Comparison of ENCODE assay signal across 21 mouse cellular contexts in genomic region chr17:77963358-77963757, GRCm38 (mm10).
"Had no signal": no experiment of that assay in that cellular context is flagged by ENCODE, and none has a peak within 500 bp of the region (broad histone marks: within the 10 kb centered on the region; RNA-seq: fewer than 3 reads in every experiment).

No protein-coding gene starts in this region.

- H3K4me1 ChIP-seq: midbrain, embryonic 10.5 days; midbrain, embryonic 12.5 days; neural tube, embryonic 13.5 days; neural tube, embryonic 15.5 days; stomach, embryonic 15.5 days had no signal

- H3K36me3 ChIP-seq: midbrain, embryonic 10.5 days; midbrain, embryonic 12.5 days; neural tube, embryonic 13.5 days; neural tube, embryonic 15.5 days; stomach, embryonic 15.5 days had no signal

- H3K9me3 ChIP-seq: midbrain, embryonic 10.5 days; midbrain, embryonic 12.5 days; neural tube, embryonic 13.5 days; neural tube, embryonic 15.5 days; stomach, embryonic 15.5 days had no signal

- H3K4me2 ChIP-seq: lung, embryonic 14.5 days; midbrain, embryonic 12.5 days; neural tube, embryonic 13.5 days; neural tube, embryonic 15.5 days; stomach, embryonic 15.5 days had no signal

- H3K27me3 ChIP-seq: midbrain, embryonic 12.5 days; neural tube, embryonic 13.5 days; neural tube, embryonic 15.5 days; stomach, embryonic 15.5 days had no signal

- H3K9ac ChIP-seq: lung, embryonic 14.5 days; midbrain, embryonic 12.5 days; neural tube, embryonic 13.5 days; neural tube, embryonic 15.5 days; stomach, embryonic 15.5 days had no signal

- ATAC-seq: midbrain, embryonic 16.5 days had no signal

- DNase-seq: lung, adult 18-20 months; lung, embryonic 14.5 days; lung, postnatal 10 days; lung, postnatal 4 days; midbrain, embryonic 14.5 days; retina, postnatal 1 day; right cerebral cortex, adult 18-20 months; right cerebral cortex, postnatal 25 days; right cerebral cortex, postnatal 4 days; spleen, adult 18-20 months; thymus, adult 2 months; thymus, postnatal 25 days; thymus, postnatal 4 days had no signal

- H3K4me3 ChIP-seq: midbrain, embryonic 10.5 days; midbrain, embryonic 12.5 days; myocyte; neural tube, embryonic 13.5 days; neural tube, embryonic 15.5 days; stomach, embryonic 15.5 days had no signal

- H3K27ac ChIP-seq: midbrain, embryonic 10.5 days; midbrain, embryonic 12.5 days; neural tube, embryonic 13.5 days; neural tube, embryonic 15.5 days; stomach, embryonic 15.5 days; stomach, postnatal 0 days had no signal
